Mouse (Mus musculus): Measurements from ENCODE around the gene Large2. TPM values are rescaled to one million over a fixed set of nuclear protein-coding genes. Genes with fewer than 3 reads are reported as not detected.
"Not testable (repeated sequence)": the region's sequence is repeated elsewhere in the genome, so short reads cannot be mapped to it uniquely, and the experiment has no call there.

The Large2 gene
- polyA plus RNA-seq, 1 experiment from 2014 or later, result 10.7 TPM

DNA sequence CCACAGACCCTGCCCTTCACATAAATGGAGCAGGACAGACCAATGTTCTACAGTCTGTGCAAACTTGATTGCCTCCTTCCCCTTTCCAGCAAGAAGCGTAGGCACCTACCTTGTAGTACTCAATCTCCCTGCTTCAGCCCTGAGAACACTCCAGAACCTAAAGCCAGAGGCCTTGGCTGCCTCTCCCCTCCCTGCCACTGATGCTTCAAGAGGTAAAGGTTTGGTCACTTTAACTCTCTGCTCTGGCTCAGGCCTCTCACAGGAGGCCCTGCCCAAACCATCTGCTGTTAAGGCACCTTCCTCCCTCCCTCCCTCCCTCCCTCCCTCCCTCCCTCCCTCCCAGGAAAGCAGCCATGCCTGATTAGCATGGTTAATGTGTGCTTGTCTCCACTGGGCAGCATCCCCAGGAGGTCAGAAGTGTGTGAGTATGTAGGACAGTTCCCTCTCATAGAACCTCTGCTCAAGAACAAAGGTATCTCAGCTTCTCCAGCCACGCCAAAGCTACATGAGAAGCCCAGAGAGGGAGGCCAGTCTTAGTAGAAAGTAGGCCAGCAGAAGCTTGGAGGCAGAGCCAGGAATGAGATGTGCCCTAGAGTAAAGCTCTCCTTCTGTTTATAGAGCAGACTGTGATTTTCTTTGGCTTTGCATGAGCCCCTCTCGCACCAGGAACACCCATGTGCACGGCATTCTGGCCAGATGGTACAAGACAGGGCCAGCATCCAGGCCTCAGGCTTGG lies 28.1 kb upstream of the Large2 start:
- H3K27me3 ChIP-seq, result peaks cover 29% of the 10 kb centered on the region
- H3K4me3 ChIP-seq (replicated peaks), result no peak overlapping the region
- H3K4me1 ChIP-seq (replicated peaks), result peaks cover 8% of the 10 kb centered on the region; the same call in 1 of the 2 replicates
- 75% methylated on average over 4 of the region's 4 CpGs for WGBS
- no peak for ATAC-seq (ENCODE audit: insufficient number of reproducible peaks, insufficient read depth, low FRiP score, low TSS enrichment, low read depth)
- no peak overlapping the region for H3K27ac ChIP-seq
- no peak overlapping the region for H3K9ac ChIP-seq (replicated peaks)
- H3K9me3 ChIP-seq, result no peaks in the 10 kb centered on the region
- H3K4me2 ChIP-seq, result no peak overlapping the region
- peaks cover 45% of the 10 kb centered on the region for H3K36me3 ChIP-seq

DNA sequence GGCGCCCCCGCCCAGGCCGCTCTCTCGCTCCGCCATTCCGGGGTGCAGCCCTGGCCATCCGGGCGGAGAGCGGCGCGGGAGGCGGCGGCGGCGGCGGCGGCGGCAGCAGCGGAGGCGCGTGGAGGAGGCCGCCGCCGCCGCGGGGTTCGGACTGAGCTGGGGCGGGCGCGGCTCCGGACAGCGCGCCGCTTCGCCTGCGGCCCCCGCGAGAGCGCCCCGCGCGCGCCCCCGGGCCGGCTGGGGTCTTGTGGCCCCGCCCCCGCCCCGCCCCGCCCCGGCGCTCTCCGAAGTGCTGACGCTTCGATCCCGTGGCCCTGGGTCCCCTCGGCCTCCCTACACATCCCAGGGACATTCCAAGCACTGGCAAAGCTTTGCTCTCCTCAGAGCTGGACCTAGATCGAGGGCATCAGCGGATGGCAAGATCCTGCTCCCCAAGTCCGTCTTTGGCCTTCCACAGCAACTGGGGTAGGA lies 26.5 kb upstream of the Large2 start, which contains the start of gene Mapk8ip1:
Gene Mapk8ip1, minus strand, starts transcription at position 173 of the 471 bp plus-strand sequence.
- ATAC-seq (ENCODE audit: insufficient number of reproducible peaks, insufficient read depth, low FRiP score, low TSS enrichment, low read depth), result peak; percentile 72; the same call in 1 of the 2 replicates
- WGBS, result 2% methylated on average over 48 of the region's 59 CpGs
- no peak within 1 kb of the TSS for H3K27ac ChIP-seq

DNA sequence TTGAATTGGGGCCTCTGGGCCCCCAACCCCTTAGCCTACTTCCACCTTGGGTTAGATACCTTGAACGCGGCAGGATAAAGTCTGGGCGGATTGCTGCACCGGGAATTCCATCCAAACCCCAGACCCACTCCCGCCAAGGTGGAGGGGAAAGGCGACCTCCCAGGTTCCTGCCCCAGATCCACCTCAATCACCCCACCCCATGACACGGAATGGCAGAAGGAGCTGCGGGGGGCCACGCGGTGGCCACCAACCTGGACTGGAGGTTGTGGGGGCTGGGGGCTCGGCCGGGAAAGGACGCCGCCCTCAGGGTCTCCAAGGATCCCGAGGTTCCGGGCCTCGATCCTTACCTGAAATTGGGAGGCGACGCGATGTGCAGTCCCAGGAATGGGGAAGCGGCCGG lies 26.0 kb upstream of the Large2 start:
- Histone ChIP-seq H3K36me3 (peaks cover 26% of the 10 kb centered on the region), H3K4me1 (replicated peaks) (peaks cover 8% of the 10 kb centered on the region; the same call in 1 of the 2 replicates), H3K4me3 (replicated peaks) (peak overlapping the region; percentile 68), H3K9ac (replicated peaks) (peak overlapping the region; percentile 66), H3K9me3 (no peaks in the 10 kb centered on the region), H3K27me3 (peaks cover 34% of the 10 kb centered on the region), H3K4me2 (peak overlapping the region; percentile 90), H3K27ac (no peak overlapping the region)
- under 1% methylated on average over 22 of the region's 22 CpGs for WGBS
- ATAC-seq (ENCODE audit: insufficient number of reproducible peaks, insufficient read depth, low FRiP score, low TSS enrichment, low read depth), result no peak

More for the DNA sequence above, 26.5 kb upstream of the Large2 start, which contains the start of gene Mapk8ip1:
- Histone ChIP-seq H3K4me1 (replicated peaks) (peaks cover 8% of the 10 kb centered on the region; the same call in 1 of the 2 replicates), H3K4me2 (peak within 1 kb of the TSS; percentile 90), H3K36me3 (peaks cover 31% of the 10 kb centered on the region), H3K27me3 (peaks cover 34% of the 10 kb centered on the region), H3K9ac (replicated peaks) (peak within 1 kb of the TSS; percentile 66), H3K4me3 (replicated peaks) (peak within 1 kb of the TSS; percentile 68), H3K9me3 (no peaks in the 10 kb centered on the region)

DNA sequence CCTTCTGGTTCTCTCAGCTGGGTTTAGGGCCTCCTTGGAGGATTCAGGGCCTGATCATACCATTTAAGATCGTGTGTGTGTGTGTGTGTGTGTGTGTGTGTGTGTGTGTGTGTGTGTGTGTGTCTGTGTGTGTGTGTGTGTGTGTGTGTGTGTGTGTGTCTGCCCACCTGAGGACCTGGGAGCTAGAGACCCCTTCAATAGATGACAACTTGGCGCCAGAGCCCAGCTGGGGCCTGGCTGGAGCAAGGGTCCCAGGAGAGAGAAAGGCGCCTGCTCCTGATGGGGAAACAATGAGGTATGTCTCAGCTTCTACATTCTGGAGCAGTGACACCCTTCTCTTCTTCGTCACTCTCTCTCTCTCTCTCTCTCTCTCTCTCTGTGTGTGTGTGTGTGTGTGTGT lies 25.2 kb upstream of the Large2 start:
- peaks cover 18% of the 10 kb centered on the region for H3K36me3 ChIP-seq
- not testable (repeated sequence) for ATAC-seq (ENCODE audit: insufficient number of reproducible peaks, insufficient read depth, low FRiP score, low TSS enrichment, low read depth); H3K4me2 ChIP-seq; H3K4me1 ChIP-seq (replicated peaks); H3K9me3 ChIP-seq; H3K4me3 ChIP-seq (replicated peaks); H3K9ac ChIP-seq (replicated peaks); H3K27ac ChIP-seq
- peaks cover 34% of the 10 kb centered on the region for H3K27me3 ChIP-seq
- WGBS, result 75% methylated on average over 3 of the region's 4 CpGs

DNA sequence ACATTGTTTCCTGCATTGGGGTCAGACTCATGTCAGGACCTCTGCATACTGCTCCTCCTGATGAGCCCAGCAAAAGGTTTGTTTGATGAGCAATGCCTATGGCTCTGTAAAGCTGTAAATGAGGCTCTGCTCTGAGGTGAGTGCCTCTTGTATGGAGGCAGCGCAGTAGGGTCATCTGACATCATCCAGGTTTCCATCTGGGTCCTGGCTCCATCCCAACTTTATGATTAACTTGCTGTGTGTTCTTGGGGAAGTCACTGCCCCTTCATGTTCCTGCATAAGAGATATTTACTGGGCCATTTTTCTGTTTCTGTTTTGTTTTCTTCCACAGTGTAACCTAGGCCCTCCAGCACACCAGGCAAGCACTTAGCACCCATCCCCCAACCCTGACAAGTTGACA lies 22.8 kb upstream of the Large2 start:
- Histone ChIP-seq H3K27me3 (peaks cover 33% of the 10 kb centered on the region), H3K27ac (no peak overlapping the region), H3K9me3 (no peaks in the 10 kb centered on the region), H3K4me3 (replicated peaks) (no peak overlapping the region), H3K36me3 (no peaks in the 10 kb centered on the region), H3K4me2 (no peak overlapping the region), H3K4me1 (replicated peaks) (peaks cover 17% of the 10 kb centered on the region), H3K9ac (replicated peaks) (no peak overlapping the region)
- ATAC-seq (ENCODE audit: insufficient number of reproducible peaks, insufficient read depth, low FRiP score, low TSS enrichment, low read depth), result no peak
- 72% methylated on average over 1 of the region's 1 CpGs for WGBS

DNA sequence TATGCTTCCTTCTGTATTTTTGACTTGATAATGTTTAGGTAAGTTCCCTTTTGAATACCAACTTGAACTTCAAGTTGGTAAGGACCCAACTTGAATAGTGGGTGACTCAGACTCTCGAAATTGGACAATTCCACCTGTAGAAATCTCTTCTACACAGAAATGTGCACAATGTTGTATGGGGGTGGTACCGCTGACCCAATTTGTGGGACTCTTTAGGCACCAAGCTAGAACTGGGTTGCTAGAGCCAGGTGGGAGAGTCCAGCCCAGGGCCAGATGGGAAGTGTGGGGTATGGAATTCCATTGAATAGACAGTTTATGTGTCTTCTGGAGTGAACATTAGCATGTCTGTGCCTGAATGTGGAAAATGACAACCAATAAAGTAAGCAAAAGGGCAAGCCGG lies 20.9 kb upstream of the Large2 start:
- Histone ChIP-seq H3K9me3 (no peaks in the 10 kb centered on the region), H3K4me2 (no peak overlapping the region), H3K4me1 (replicated peaks) (peaks cover 28% of the 10 kb centered on the region), H3K9ac (replicated peaks) (no peak overlapping the region), H3K27ac (no peak overlapping the region), H3K4me3 (replicated peaks) (no peak overlapping the region), H3K27me3 (peaks cover 17% of the 10 kb centered on the region), H3K36me3 (no peaks in the 10 kb centered on the region)
- no peak for ATAC-seq (ENCODE audit: insufficient number of reproducible peaks, insufficient read depth, low FRiP score, low TSS enrichment, low read depth)
- WGBS, result 78% methylated on average over 3 of the region's 3 CpGs

DNA sequence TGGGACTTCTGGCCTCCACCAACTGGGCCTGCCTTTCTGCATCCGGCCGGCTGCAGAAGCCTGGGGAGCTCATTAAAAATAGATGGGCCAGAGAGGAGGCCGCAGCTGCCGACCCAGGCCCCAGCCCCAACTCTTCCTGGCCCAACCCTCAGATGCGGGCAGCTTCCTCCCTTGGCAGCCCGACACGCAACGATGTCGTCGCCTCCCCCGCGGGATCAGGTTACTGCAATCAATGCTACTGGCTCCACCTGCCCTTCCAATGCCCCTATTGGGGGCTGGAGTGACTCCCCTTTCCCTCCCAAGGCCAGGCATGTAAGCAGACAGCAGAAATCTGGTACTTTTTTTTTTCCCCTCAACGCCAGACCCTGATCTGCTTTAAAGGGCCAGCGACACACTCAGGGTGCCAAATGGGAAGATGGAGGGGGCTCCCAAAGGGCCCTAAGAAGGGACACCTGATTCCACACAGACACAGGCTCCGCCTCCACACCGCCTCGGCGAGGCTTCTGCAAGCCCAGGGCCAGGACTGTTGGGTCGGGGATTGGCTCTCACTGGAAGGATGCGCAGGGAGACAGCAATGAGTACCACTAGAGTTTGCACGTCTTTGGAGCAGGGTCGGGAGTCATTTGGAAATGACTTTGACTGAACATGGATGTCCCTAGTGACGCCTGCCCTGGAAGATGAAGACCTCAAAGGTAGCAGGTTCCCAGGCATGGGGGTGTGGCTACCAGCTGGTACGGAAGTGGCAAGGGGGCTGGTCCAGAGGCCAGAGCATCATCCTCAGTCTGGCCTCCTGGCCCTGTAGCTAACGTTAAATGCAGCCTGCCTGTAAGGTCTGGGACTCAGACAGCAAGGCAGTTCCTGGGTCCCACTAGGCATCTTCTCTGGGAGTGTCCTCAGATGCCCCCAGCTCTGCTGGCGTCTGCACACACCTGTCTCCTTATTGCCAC lies 17.9 kb upstream of the Large2 start:
- peak; percentile 8 for ATAC-seq (ENCODE audit: insufficient number of reproducible peaks, insufficient read depth, low FRiP score, low TSS enrichment, low read depth)
- peak overlapping the region; percentile 44 for H3K4me3 ChIP-seq (replicated peaks)

DNA sequence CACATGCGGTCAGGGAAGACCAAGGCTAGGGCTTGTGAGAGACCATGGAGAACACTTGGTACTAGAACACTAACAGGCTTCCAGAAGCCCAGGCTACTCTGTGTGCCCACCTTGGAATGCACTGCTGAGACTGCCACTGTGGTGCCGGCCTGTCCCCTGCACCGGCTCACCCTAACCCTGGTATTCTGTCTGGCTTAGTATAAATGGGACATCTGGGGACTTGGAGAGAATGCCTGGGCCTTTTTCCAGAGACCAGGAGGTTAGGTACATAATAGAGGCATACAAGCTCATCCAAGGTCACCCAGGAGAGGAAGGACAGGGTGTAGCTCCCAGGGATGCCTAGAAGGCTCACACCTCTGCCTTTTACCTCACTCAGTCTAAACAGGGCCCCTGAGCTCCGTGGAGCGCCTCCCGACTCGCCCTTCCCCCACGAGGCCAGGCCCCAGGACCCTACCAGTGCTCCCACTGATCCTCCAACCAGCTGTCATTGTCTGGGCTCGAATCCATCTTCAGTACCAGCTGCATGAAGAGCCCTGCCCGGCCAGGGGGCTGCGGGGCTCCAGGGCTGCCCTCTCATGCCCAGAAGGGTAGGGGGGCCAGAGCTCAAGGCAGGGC lies 17.1 kb upstream of the Large2 start:
- Histone ChIP-seq H3K36me3 (peaks cover 3% of the 10 kb centered on the region), H3K4me2 (peak overlapping the region; percentile 83), H3K9me3 (no peaks in the 10 kb centered on the region), H3K4me3 (replicated peaks) (peak overlapping the region; percentile 44), H3K27me3 (no peaks in the 10 kb centered on the region; the same call in 1 of the 2 replicates), H3K4me1 (replicated peaks) (peaks cover 49% of the 10 kb centered on the region), H3K27ac (peak overlapping the region; percentile 90), H3K9ac (replicated peaks) (peak overlapping the region; percentile 68)
- 22% methylated on average over 11 of the region's 11 CpGs for WGBS
- no peak for ATAC-seq (ENCODE audit: insufficient number of reproducible peaks, insufficient read depth, low FRiP score, low TSS enrichment, low read depth)

More for the DNA sequence above, 17.9 kb upstream of the Large2 start:
- Histone ChIP-seq H3K27ac (peak overlapping the region; percentile 90), H3K4me2 (peak overlapping the region; percentile 83), H3K9me3 (no peaks in the 10 kb centered on the region), H3K27me3 (peaks cover 5% of the 10 kb centered on the region; the same call in 1 of the 2 replicates), H3K36me3 (no peaks in the 10 kb centered on the region), H3K9ac (replicated peaks) (peak overlapping the region; percentile 68), H3K4me1 (replicated peaks) (peaks cover 49% of the 10 kb centered on the region)
- 3% methylated on average over 26 of the region's 26 CpGs for WGBS

DNA sequence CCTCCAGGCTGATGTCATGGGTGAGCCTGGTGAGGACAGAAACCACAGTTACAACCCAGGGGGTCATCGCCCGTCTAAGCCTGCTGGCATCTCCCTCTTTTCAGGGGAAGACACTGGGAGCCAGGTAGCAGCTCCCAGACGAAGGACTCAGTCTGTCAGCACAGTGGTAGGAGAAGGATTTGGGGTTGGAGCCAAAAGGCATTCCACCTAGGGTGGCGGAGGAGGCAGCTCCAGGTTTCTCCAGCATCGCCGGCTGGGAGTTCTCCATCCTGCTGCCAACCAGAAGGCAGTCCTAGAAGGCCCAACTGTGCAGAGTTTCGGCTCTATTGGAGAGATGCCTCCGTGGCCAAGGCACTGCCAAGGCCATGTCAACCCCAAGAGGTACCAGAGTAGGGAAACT lies 16.4 kb upstream of the Large2 start:
- peak overlapping the region; percentile 83 for H3K4me2 ChIP-seq

DNA sequence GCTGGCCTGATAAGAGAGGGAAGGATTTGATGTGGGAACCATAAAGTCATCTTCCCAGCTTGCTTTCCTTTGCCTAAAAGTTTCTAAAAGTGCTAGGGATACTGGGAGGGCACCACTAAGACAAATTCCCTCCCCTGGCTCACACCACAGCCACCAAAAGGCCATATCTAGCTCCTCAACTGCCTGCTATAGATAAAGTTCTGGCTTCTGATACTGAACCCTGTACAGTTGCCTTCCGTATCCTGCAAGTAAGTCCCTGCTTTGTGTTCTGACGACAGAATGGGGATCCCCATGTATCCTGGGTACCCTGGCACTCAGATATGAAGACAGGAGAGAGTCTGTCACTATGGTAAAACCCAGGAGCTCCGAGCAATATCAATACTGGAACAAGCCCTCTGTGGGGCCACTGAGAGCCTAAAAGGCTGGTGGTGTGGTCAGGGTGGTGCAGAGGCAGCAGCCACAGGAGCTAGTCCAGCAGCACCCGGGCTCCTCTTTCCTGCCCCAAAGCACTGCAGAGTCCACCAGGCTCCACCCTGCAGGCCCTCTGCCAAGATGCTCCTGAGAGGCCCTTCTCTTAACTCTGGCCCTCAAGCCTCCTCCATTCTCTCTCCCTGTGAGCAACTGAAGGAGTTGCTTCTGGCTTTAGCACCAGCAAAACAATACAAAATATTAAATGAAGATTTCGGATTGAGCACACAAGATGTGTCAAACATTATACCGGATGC lies 15.7 kb upstream of the Large2 start:
- Histone ChIP-seq H3K4me1 (replicated peaks) (peaks cover 49% of the 10 kb centered on the region), H3K27me3 (no peaks in the 10 kb centered on the region), H3K4me2 (no peak overlapping the region), H3K9me3 (no peaks in the 10 kb centered on the region), H3K27ac (no peak overlapping the region), H3K36me3 (peaks cover 18% of the 10 kb centered on the region), H3K4me3 (replicated peaks) (no peak overlapping the region), H3K9ac (replicated peaks) (no peak overlapping the region)
- 88% methylated on average over 6 of the region's 6 CpGs for WGBS
- ATAC-seq (ENCODE audit: insufficient number of reproducible peaks, insufficient read depth, low FRiP score, low TSS enrichment, low read depth), result no peak

More for the DNA sequence above, 16.4 kb upstream of the Large2 start:
- Histone ChIP-seq H3K9ac (replicated peaks) (0 out of 2 replicates have a peak overlapping the region, but pooled peaks have one; percentile 18), H3K27me3 (no peaks in the 10 kb centered on the region), H3K9me3 (no peaks in the 10 kb centered on the region), H3K27ac (no peak overlapping the region), H3K36me3 (peaks cover 10% of the 10 kb centered on the region), H3K4me1 (replicated peaks) (peaks cover 49% of the 10 kb centered on the region), H3K4me3 (replicated peaks) (peak overlapping the region; percentile 44; the same call in 1 of the 2 replicates)
- WGBS, result 89% methylated on average over 8 of the region's 8 CpGs
- no peak for ATAC-seq (ENCODE audit: insufficient number of reproducible peaks, insufficient read depth, low FRiP score, low TSS enrichment, low read depth)

Measured in limb, embryonic 12.5 days (tissue).